Mouse (Mus musculus): ENCODE measurements at regions not wholly inside any gene's neighbourhood (a gene's known extent, or its start where the extent isn't known, plus 50 kb on each side); places are given as distances from the start of the nearest gene placed in this dataset.
"Not testable (repeated sequence)": the region's sequence is repeated elsewhere in the genome, so short reads cannot be mapped to it uniquely, and the experiment has no call there.

- H3K27ac ChIP-seq (replicated peaks; ENCODE audit: insufficient read depth, low read depth, low read length): no peak overlapping the region
- DNase-seq (ENCODE audit: extremely low read depth, low read depth, low spot score): no peak
- H3K9ac ChIP-seq (ENCODE audit: low read depth, low read length): no peak overlapping the region
- no peaks in the 10 kb centered on the region for H3K79me2 ChIP-seq (ENCODE audit: control insufficient read depth, insufficient read depth, low read length)
- no peaks in the 10 kb centered on the region for H3K27me3 ChIP-seq (ENCODE audit: control insufficient read depth, insufficient read depth, low read length)
- H3K36me3 ChIP-seq (ENCODE audit: control insufficient read depth, insufficient read depth, low read length): no peaks in the 10 kb centered on the region
- no peak overlapping the region for H3K4me3 ChIP-seq (ENCODE audit: insufficient read depth, low read depth, low read length)
- 75% methylated on average over 7 of the region's 7 CpGs for WGBS
- TF ChIP-seq POLR2A (IDR thresholded peaks at IDR 0.05; ENCODE audit: extremely low read depth, insufficient read depth, low read length) (no peak), CTCF (IDR thresholded peaks at IDR 0.05; ENCODE audit: low read depth, low read length) (no peak)
- no peaks in the 10 kb centered on the region for H3K4me1 ChIP-seq (ENCODE audit: control insufficient read depth, insufficient read depth, low read length)
Observed at GRCm38 (mm10) chr17:13546669-13547085, 192.3 kb downstream of the Tcp10c start.

GRCm38 (mm10) chr17:13547657-13548360 lies 193.4 kb downstream of the Tcp10c start:
- DNase-seq (ENCODE audit: extremely low read depth, low read depth, low spot score): peak; percentile 54
- Histone ChIP-seq H3K27me3 (ENCODE audit: control insufficient read depth, insufficient read depth, low read length) (no peaks in the 10 kb centered on the region), H3K4me3 (ENCODE audit: insufficient read depth, low read depth, low read length) (no peak overlapping the region), H3K79me2 (ENCODE audit: control insufficient read depth, insufficient read depth, low read length) (no peaks in the 10 kb centered on the region), H3K36me3 (ENCODE audit: control insufficient read depth, insufficient read depth, low read length) (no peaks in the 10 kb centered on the region), H3K27ac (replicated peaks; ENCODE audit: insufficient read depth, low read depth, low read length) (no peak overlapping the region), H3K4me1 (ENCODE audit: control insufficient read depth, insufficient read depth, low read length) (no peaks in the 10 kb centered on the region), H3K9ac (ENCODE audit: low read depth, low read length) (no peak overlapping the region)
- no peak for TF ChIP-seq CTCF (IDR thresholded peaks at IDR 0.05; ENCODE audit: low read depth, low read length)
- TF ChIP-seq POLR2A (IDR thresholded peaks at IDR 0.05; ENCODE audit: extremely low read depth, insufficient read depth, low read length): no peak
- WGBS: 57% methylated on average over 12 of the region's 12 CpGs

- H3K9ac ChIP-seq (ENCODE audit: low read depth, low read length): no peak overlapping the region
- TF ChIP-seq CTCF (IDR thresholded peaks at IDR 0.05; ENCODE audit: low read depth, low read length): no peak
- no peak for TF ChIP-seq POLR2A (IDR thresholded peaks at IDR 0.05; ENCODE audit: extremely low read depth, insufficient read depth, low read length)
- H3K4me3 ChIP-seq (ENCODE audit: insufficient read depth, low read depth, low read length): no peak overlapping the region
- no peaks in the 10 kb centered on the region for H3K79me2 ChIP-seq (ENCODE audit: control insufficient read depth, insufficient read depth, low read length)
- 68% methylated on average over 9 of the region's 9 CpGs for WGBS
- DNase-seq (ENCODE audit: extremely low read depth, low read depth, low spot score): no peak
- H3K4me1 ChIP-seq (ENCODE audit: control insufficient read depth, insufficient read depth, low read length): no peaks in the 10 kb centered on the region
- H3K27ac ChIP-seq (replicated peaks; ENCODE audit: insufficient read depth, low read depth, low read length): no peak overlapping the region
- no peaks in the 10 kb centered on the region for H3K27me3 ChIP-seq (ENCODE audit: control insufficient read depth, insufficient read depth, low read length)
- no peaks in the 10 kb centered on the region for H3K36me3 ChIP-seq (ENCODE audit: control insufficient read depth, insufficient read depth, low read length)
Observed at GRCm38 (mm10) chr17:13549975-13550895, 195.9 kb downstream of the Tcp10c start.

GRCm38 (mm10) chr17:13550896-13551267 lies 196.5 kb downstream of the Tcp10c start:
- not testable (repeated sequence) for H3K27ac ChIP-seq (replicated peaks; ENCODE audit: insufficient read depth, low read depth, low read length); H3K27me3 ChIP-seq (ENCODE audit: control insufficient read depth, insufficient read depth, low read length); H3K36me3 ChIP-seq (ENCODE audit: control insufficient read depth, insufficient read depth, low read length); DNase-seq (ENCODE audit: extremely low read depth, low read depth, low spot score); H3K4me1 ChIP-seq (ENCODE audit: control insufficient read depth, insufficient read depth, low read length); H3K79me2 ChIP-seq (ENCODE audit: control insufficient read depth, insufficient read depth, low read length); H3K4me3 ChIP-seq (ENCODE audit: insufficient read depth, low read depth, low read length); H3K9ac ChIP-seq (ENCODE audit: low read depth, low read length)

- H3K4me3 ChIP-seq (ENCODE audit: insufficient read depth, low read depth, low read length); H3K36me3 ChIP-seq (ENCODE audit: control insufficient read depth, insufficient read depth, low read length); H3K27ac ChIP-seq (replicated peaks; ENCODE audit: insufficient read depth, low read depth, low read length); H3K79me2 ChIP-seq (ENCODE audit: control insufficient read depth, insufficient read depth, low read length); H3K27me3 ChIP-seq (ENCODE audit: control insufficient read depth, insufficient read depth, low read length); H3K4me1 ChIP-seq (ENCODE audit: control insufficient read depth, insufficient read depth, low read length); H3K9ac ChIP-seq (ENCODE audit: low read depth, low read length): not testable (repeated sequence)
- peak; percentile 47 for DNase-seq (ENCODE audit: extremely low read depth, low read depth, low spot score)
Observed at GRCm38 (mm10) chr17:13551693-13552404, 197.5 kb downstream of the Tcp10c start.

- H3K4me1 ChIP-seq (ENCODE audit: control insufficient read depth, insufficient read depth, low read length); H3K4me3 ChIP-seq (ENCODE audit: insufficient read depth, low read depth, low read length); H3K36me3 ChIP-seq (ENCODE audit: control insufficient read depth, insufficient read depth, low read length); H3K79me2 ChIP-seq (ENCODE audit: control insufficient read depth, insufficient read depth, low read length); H3K27ac ChIP-seq (replicated peaks; ENCODE audit: insufficient read depth, low read depth, low read length); H3K9ac ChIP-seq (ENCODE audit: low read depth, low read length); H3K27me3 ChIP-seq (ENCODE audit: control insufficient read depth, insufficient read depth, low read length): not testable (repeated sequence)
- DNase-seq (ENCODE audit: extremely low read depth, low read depth, low spot score): peak; percentile 40
Observed at GRCm38 (mm10) chr17:13552840-13553239, 198.5 kb downstream of the Tcp10c start.

GRCm38 (mm10) chr17:13555311-13556059 lies 201.1 kb downstream of the Tcp10c start:
- not testable (repeated sequence) for H3K79me2 ChIP-seq (ENCODE audit: control insufficient read depth, insufficient read depth, low read length); H3K36me3 ChIP-seq (ENCODE audit: control insufficient read depth, insufficient read depth, low read length); H3K4me1 ChIP-seq (ENCODE audit: control insufficient read depth, insufficient read depth, low read length); H3K27me3 ChIP-seq (ENCODE audit: control insufficient read depth, insufficient read depth, low read length); H3K27ac ChIP-seq (replicated peaks; ENCODE audit: insufficient read depth, low read depth, low read length); H3K4me3 ChIP-seq (ENCODE audit: insufficient read depth, low read depth, low read length); DNase-seq (ENCODE audit: extremely low read depth, low read depth, low spot score); H3K9ac ChIP-seq (ENCODE audit: low read depth, low read length)
- 55% methylated on average over 9 of the region's 9 CpGs for WGBS

GRCm38 (mm10) chr17:13556060-13556660 lies 201.8 kb downstream of the Tcp10c start:
- not testable (repeated sequence) for DNase-seq (ENCODE audit: extremely low read depth, low read depth, low spot score); H3K79me2 ChIP-seq (ENCODE audit: control insufficient read depth, insufficient read depth, low read length); H3K27ac ChIP-seq (replicated peaks; ENCODE audit: insufficient read depth, low read depth, low read length); H3K27me3 ChIP-seq (ENCODE audit: control insufficient read depth, insufficient read depth, low read length); H3K9ac ChIP-seq (ENCODE audit: low read depth, low read length); H3K4me1 ChIP-seq (ENCODE audit: control insufficient read depth, insufficient read depth, low read length); H3K36me3 ChIP-seq (ENCODE audit: control insufficient read depth, insufficient read depth, low read length); H3K4me3 ChIP-seq (ENCODE audit: insufficient read depth, low read depth, low read length)
- WGBS: 87% methylated on average over 16 of the region's 16 CpGs
